Mouse (Mus musculus): Measurements from ENCODE around the gene Rad54l2. TPM values are rescaled to one million over a fixed set of nuclear protein-coding genes. Genes with fewer than 3 reads are reported as not detected.
A peak's percentile ranks its signal among the peaks of the same experiment; 100 is the strongest.

Rad54l2 gene
- total RNA-seq, 1 experiment from 2014 or later = 14.5 TPM

GRCm38 (mm10) chr9:106684918-106685248 lies 104.1 kb downstream of the Rad54l2 start:
- ATAC-seq (replicated peaks; ENCODE audit: insufficient number of reproducible peaks, low FRiP score, low TSS enrichment, poor library complexity, severe bottlenecking) = no peak

- no peak for ATAC-seq (replicated peaks; ENCODE audit: insufficient number of reproducible peaks, low FRiP score, low TSS enrichment, poor library complexity, severe bottlenecking)
Observed at GRCm38 (mm10) chr9:106684093-106684872, 104.7 kb downstream of the Rad54l2 start.

GRCm38 (mm10) chr9:106681026-106681425 lies 108.0 kb downstream of the Rad54l2 start:
- no peak for ATAC-seq (replicated peaks; ENCODE audit: insufficient number of reproducible peaks, low FRiP score, low TSS enrichment, poor library complexity, severe bottlenecking)

- no peak for ATAC-seq (replicated peaks; ENCODE audit: insufficient number of reproducible peaks, low FRiP score, low TSS enrichment, poor library complexity, severe bottlenecking)
Observed at GRCm38 (mm10) chr9:106678242-106678641, 110.8 kb downstream of the Rad54l2 start.

GRCm38 (mm10) chr9:106677702-106678101 lies 111.3 kb downstream of the Rad54l2 start:
- no peak for ATAC-seq (replicated peaks; ENCODE audit: insufficient number of reproducible peaks, low FRiP score, low TSS enrichment, poor library complexity, severe bottlenecking)

- ATAC-seq (replicated peaks; ENCODE audit: insufficient number of reproducible peaks, low FRiP score, low TSS enrichment, poor library complexity, severe bottlenecking) = no peak
Observed at GRCm38 (mm10) chr9:106676571-106676970, 112.4 kb downstream of the Rad54l2 start.

- ATAC-seq (replicated peaks; ENCODE audit: insufficient number of reproducible peaks, low FRiP score, low TSS enrichment, poor library complexity, severe bottlenecking) = no peak
Observed at GRCm38 (mm10) chr9:106675965-106676364, 113.0 kb downstream of the Rad54l2 start.

GRCm38 (mm10) chr9:106675480-106675879 lies 113.5 kb downstream of the Rad54l2 start:
- peak; percentile 80 for ATAC-seq (replicated peaks; ENCODE audit: insufficient number of reproducible peaks, low FRiP score, low TSS enrichment, poor library complexity, severe bottlenecking)

- ATAC-seq (replicated peaks; ENCODE audit: insufficient number of reproducible peaks, low FRiP score, low TSS enrichment, poor library complexity, severe bottlenecking) = no peak
Observed at GRCm38 (mm10) chr9:106673860-106674259, 115.1 kb downstream of the Rad54l2 start.

- no peak for ATAC-seq (replicated peaks; ENCODE audit: insufficient number of reproducible peaks, low FRiP score, low TSS enrichment, poor library complexity, severe bottlenecking)
Observed at GRCm38 (mm10) chr9:106664856-106665255, 124.1 kb downstream of the Rad54l2 start.

- no peak for ATAC-seq (replicated peaks; ENCODE audit: insufficient number of reproducible peaks, low FRiP score, low TSS enrichment, poor library complexity, severe bottlenecking)
Observed at GRCm38 (mm10) chr9:106664433-106664832, 124.6 kb downstream of the Rad54l2 start.

GRCm38 (mm10) chr9:106663200-106663599 lies 125.8 kb downstream of the Rad54l2 start:
- no peak for ATAC-seq (replicated peaks; ENCODE audit: insufficient number of reproducible peaks, low FRiP score, low TSS enrichment, poor library complexity, severe bottlenecking)

GRCm38 (mm10) chr9:106659935-106660334 lies 129.1 kb downstream of the Rad54l2 start:
- no peak for ATAC-seq (replicated peaks; ENCODE audit: insufficient number of reproducible peaks, low FRiP score, low TSS enrichment, poor library complexity, severe bottlenecking)

GRCm38 (mm10) chr9:106659441-106659840 lies 129.6 kb downstream of the Rad54l2 start:
- ATAC-seq (replicated peaks; ENCODE audit: insufficient number of reproducible peaks, low FRiP score, low TSS enrichment, poor library complexity, severe bottlenecking) = no peak

- ATAC-seq (replicated peaks; ENCODE audit: insufficient number of reproducible peaks, low FRiP score, low TSS enrichment, poor library complexity, severe bottlenecking) = no peak
Observed at GRCm38 (mm10) chr9:106657592-106657991, 131.4 kb downstream of the Rad54l2 start.

- no peak for ATAC-seq (replicated peaks; ENCODE audit: insufficient number of reproducible peaks, low FRiP score, low TSS enrichment, poor library complexity, severe bottlenecking)
Observed at GRCm38 (mm10) chr9:106656820-106657219, 132.2 kb downstream of the Rad54l2 start.

- ATAC-seq (replicated peaks; ENCODE audit: insufficient number of reproducible peaks, low FRiP score, low TSS enrichment, poor library complexity, severe bottlenecking) = no peak
Observed at GRCm38 (mm10) chr9:106655884-106656720, 132.9 kb downstream of the Rad54l2 start, which contains the start of gene Grm2. Gene Grm2, minus strand, starts transcription at chr9:106656082.

- no peak for ATAC-seq (replicated peaks; ENCODE audit: insufficient number of reproducible peaks, low FRiP score, low TSS enrichment, poor library complexity, severe bottlenecking)
Observed at GRCm38 (mm10) chr9:106652720-106653119, 136.3 kb downstream of the Rad54l2 start.

GRCm38 (mm10) chr9:106647226-106647625 lies 141.8 kb downstream of the Rad54l2 start:
- ATAC-seq (replicated peaks; ENCODE audit: insufficient number of reproducible peaks, low FRiP score, low TSS enrichment, poor library complexity, severe bottlenecking) = no peak
